ENCODE assay signal across 10 mouse cellular contexts in the genomic region with DNA sequence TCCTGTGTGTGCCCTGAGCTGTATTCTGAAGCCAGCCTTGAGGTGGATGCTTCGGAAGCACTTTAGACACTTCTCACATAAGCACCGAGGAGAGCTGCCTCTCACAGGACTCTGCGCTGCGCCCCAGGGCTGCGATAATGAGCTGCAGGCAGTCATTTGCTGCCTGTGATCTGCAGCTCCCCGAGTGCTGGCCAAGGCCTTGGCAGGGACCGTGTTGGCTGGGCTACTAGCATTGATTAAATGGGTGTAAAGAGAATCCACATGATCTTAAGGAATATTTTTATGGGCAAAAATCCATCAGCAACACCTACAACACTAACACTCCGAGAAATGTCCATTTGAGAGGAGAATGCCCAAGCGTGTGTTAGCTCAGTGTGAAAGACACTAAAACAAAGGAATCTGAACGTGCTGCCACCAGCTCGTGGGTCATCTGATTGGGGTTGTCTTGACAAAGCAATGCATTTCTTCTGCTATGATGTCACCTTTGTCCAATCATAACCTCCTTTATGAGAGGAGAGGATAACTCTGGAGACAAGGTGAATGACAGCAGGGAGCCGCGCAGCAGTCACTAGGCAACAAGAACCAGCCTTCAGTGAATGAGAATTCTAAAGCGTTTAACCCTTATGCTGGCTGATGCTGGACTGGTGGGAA. TPM values are rescaled to one million over a fixed set of nuclear protein-coding genes. Genes with fewer than 3 reads are reported as not detected.
DNase-seq lines count a peak whose midpoint lies in the region; ATAC-seq and TF ChIP-seq lines count a peak whose summit lies in the region.
"Had no signal": no experiment of that assay in that cellular context is flagged by ENCODE, and none has a peak within 500 bp of the region (broad histone marks: within the 10 kb centered on the region; RNA-seq: fewer than 3 reads in every experiment).

No protein-coding gene starts in this region.

- no peaks in the 10 kb centered on the region for H3K4me1 ChIP-seq in lung, embryonic 14.5 days (ENCODE audit: insufficient read depth)
- H3K4me1 ChIP-seq in forebrain, embryonic 13.5 days: peaks cover 23% of the 10 kb centered on the region
- peaks cover 5% of the 10 kb centered on the region for H3K4me1 ChIP-seq in midbrain, postnatal 0 days (ENCODE audit: insufficient read depth, low read length)
- no peaks in the 10 kb centered on the region for H3K4me1 ChIP-seq in intestine, embryonic 16.5 days (ENCODE audit: control insufficient read depth, insufficient read depth, low read length)

- DNase-seq in lung, embryonic 14.5 days: peak; percentile 77
- no peak for DNase-seq in lung, postnatal 25 days (ENCODE audit: low spot score)
- DNase-seq in layer of hippocampus, postnatal 14 days (ENCODE audit: low spot score in 2 of 2): peak; percentile 56 to 79
- DNase-seq in midbrain, postnatal 0 days (ENCODE audit: low spot score): peak; percentile 91
- no peak for DNase-seq in adrenal gland, postnatal 4 days (ENCODE audit: low spot score in 2 of 2)
- DNase-seq in adrenal gland, adult 8-10 months: no peak

- TF ChIP-seq CTCF in lung, embryonic 14.5 days (IDR thresholded peaks at IDR 0.05; ENCODE audit: low read depth): no peak
- TF ChIP-seq CTCF in midbrain, postnatal 0 days (IDR thresholded peaks at IDR 0.05): no peak

- peaks cover 20% of the 10 kb centered on the region; the same call in 1 of the 2 replicates for H3K36me3 ChIP-seq in lung, embryonic 14.5 days (ENCODE audit: insufficient read depth)
- H3K36me3 ChIP-seq in forebrain, embryonic 13.5 days (ENCODE audit: poor library complexity, severe bottlenecking): peaks cover 12% of the 10 kb centered on the region; the same call in 1 of the 2 replicates
- peaks cover 4% of the 10 kb centered on the region; the same call in 1 of the 2 replicates for H3K36me3 ChIP-seq in midbrain, postnatal 0 days (ENCODE audit: insufficient read depth, low read length)
- H3K36me3 ChIP-seq in intestine, embryonic 16.5 days (ENCODE audit: control insufficient read depth, insufficient read depth, low read length): peaks cover 9% of the 10 kb centered on the region

- no peak overlapping the region; the same call in 1 of the 2 replicates for H3K27ac ChIP-seq in lung, embryonic 14.5 days (ENCODE audit: low read depth)
- peak overlapping the region; percentile 89 for H3K27ac ChIP-seq in forebrain, embryonic 13.5 days
- peak overlapping the region; percentile 80 for H3K27ac ChIP-seq in midbrain, postnatal 0 days (ENCODE audit: low read depth, low read length)
- no peak overlapping the region for H3K27ac ChIP-seq in intestine, embryonic 16.5 days (ENCODE audit: low read length)
- H3K27ac ChIP-seq: limb, embryonic 15.5 days had no signal

- H3K9me3 ChIP-seq in lung, embryonic 14.5 days (ENCODE audit: low read depth, low read length): no peaks in the 10 kb centered on the region
- H3K9me3 ChIP-seq in forebrain, embryonic 13.5 days (replicated peaks): no peaks in the 10 kb centered on the region
- H3K9me3 ChIP-seq in midbrain, postnatal 0 days (ENCODE audit: low read length): no peaks in the 10 kb centered on the region
- no peaks in the 10 kb centered on the region for H3K9me3 ChIP-seq in intestine, embryonic 16.5 days (ENCODE audit: control insufficient read depth, low read length)
- H3K9me3 ChIP-seq: limb, embryonic 15.5 days had no signal

- H3K4me3 ChIP-seq in lung, embryonic 14.5 days (ENCODE audit: low read depth, low read length): no peak overlapping the region
- no peak overlapping the region for H3K4me3 ChIP-seq in forebrain, embryonic 13.5 days
- H3K4me3 ChIP-seq in midbrain, postnatal 0 days (ENCODE audit: low read depth, low read length): peak overlapping the region; percentile 0; the same call in 1 of the 2 replicates
- no peak overlapping the region for H3K4me3 ChIP-seq in intestine, embryonic 16.5 days (ENCODE audit: low read length)
- H3K4me3 ChIP-seq: limb, embryonic 15.5 days had no signal

- peak overlapping the region; percentile 20; the same call in 1 of the 2 replicates for H3K4me2 ChIP-seq in lung, embryonic 14.5 days
- peak overlapping the region; percentile 50 for H3K4me2 ChIP-seq in forebrain, embryonic 13.5 days
- peak overlapping the region; percentile 40 for H3K4me2 ChIP-seq in midbrain, postnatal 0 days (ENCODE audit: low read depth, low read length, poor library complexity, severe bottlenecking)
- H3K4me2 ChIP-seq in intestine, embryonic 16.5 days (ENCODE audit: low read depth, low read length): no peak overlapping the region
- H3K4me2 ChIP-seq: limb, embryonic 15.5 days had no signal

- 25% methylated on average over 14 of the region's 14 CpGs for WGBS in lung, embryonic 14.5 days
- WGBS in forebrain, embryonic 13.5 days: 12% methylated on average over 14 of the region's 14 CpGs
- WGBS in midbrain, postnatal 0 days: 5% methylated on average over 14 of the region's 14 CpGs
- WGBS in intestine, embryonic 16.5 days: 67% methylated on average over 14 of the region's 14 CpGs

- H3K27me3 ChIP-seq in lung, embryonic 14.5 days (ENCODE audit: insufficient read depth, low read length): no peaks in the 10 kb centered on the region
- H3K27me3 ChIP-seq in forebrain, embryonic 13.5 days: no peaks in the 10 kb centered on the region
- H3K27me3 ChIP-seq in midbrain, postnatal 0 days (ENCODE audit: insufficient read depth, low read length): no peaks in the 10 kb centered on the region
- no peaks in the 10 kb centered on the region for H3K27me3 ChIP-seq in intestine, embryonic 16.5 days (replicated peaks; ENCODE audit: control insufficient read depth, insufficient read depth, low read length)
- H3K27me3 ChIP-seq: CH12.LX; limb, embryonic 15.5 days had no signal

- no peak overlapping the region; the same call in 1 of the 2 replicates for H3K9ac ChIP-seq in lung, embryonic 14.5 days
- H3K9ac ChIP-seq in forebrain, embryonic 13.5 days: peak overlapping the region; percentile 48
- peak overlapping the region; percentile 52 for H3K9ac ChIP-seq in midbrain, postnatal 0 days (replicated peaks; ENCODE audit: low read length, poor library complexity, severe bottlenecking)
- no peak overlapping the region for H3K9ac ChIP-seq in intestine, embryonic 16.5 days (ENCODE audit: low read depth, low read length)
- H3K9ac ChIP-seq: limb, embryonic 15.5 days had no signal

- peak; percentile 89 for ATAC-seq in lung, embryonic 14.5 days (ENCODE audit: insufficient read depth)
- ATAC-seq in forebrain, embryonic 13.5 days: peak; percentile 93
- ATAC-seq in midbrain, postnatal 0 days (ENCODE audit: low FRiP score): peak; percentile 95
- ATAC-seq in intestine, embryonic 16.5 days: no peak

RNA-seq across cellular contexts. Expression of a gene that starts 35.7 kb away (rescaled TPM):
- polyA plus RNA-seq in lung, embryonic 14.5 days (2014; fragmentation: Nextera tagmentation; extraction: Ambion mirVana): 26.4 and 28.7 TPM in 2 replicates
- polyA plus RNA-seq in forebrain, embryonic 13.5 days (2015; fragmentation: Nextera tagmentation; extraction: Ambion mirVana): 22.4 and 24.7 TPM in 2 replicates
- 10 to 100 TPM; 72.4 to 74.7 TPM for total RNA-seq in layer of hippocampus, postnatal 14 days (2021)
- total RNA-seq in midbrain, postnatal 0 days (2014; rRNA removed): 44.1 and 68.7 TPM in 2 replicates
- polyA plus RNA-seq in midbrain, postnatal 0 days (2015; fragmentation: Nextera tagmentation; extraction: Ambion mirVana): 36.6 and 36.7 TPM in 2 replicates
- 10 to 100 TPM; 43.9 to 49.9 TPM for total RNA-seq in adrenal gland, postnatal 4 days (2021)
- 16.8 and 17.8 TPM in 2 replicates for polyA plus RNA-seq in intestine, embryonic 16.5 days (2015; fragmentation: Nextera tagmentation; extraction: Ambion mirVana)
- total RNA-seq in adrenal gland, adult 8-10 months (2022): 10 to 100 TPM; 44.7 to 78.6 (median 59.1) TPM

RNA-seq across cellular contexts. Expression of a gene that starts 53.7 kb away (rescaled TPM):
- 15.1 and 15.3 TPM in 2 replicates for polyA plus RNA-seq in lung, embryonic 14.5 days (2014; fragmentation: Nextera tagmentation; extraction: Ambion mirVana)
- polyA plus RNA-seq in forebrain, embryonic 13.5 days (2015; fragmentation: Nextera tagmentation; extraction: Ambion mirVana): 11.2 and 11.5 TPM in 2 replicates
- 10 to 100 TPM; 19.0 to 19.6 TPM for total RNA-seq in layer of hippocampus, postnatal 14 days (2021)
- 7.7 and 12.7 TPM in 2 replicates for total RNA-seq in midbrain, postnatal 0 days (2014; rRNA removed)
- 4.5 and 5.3 TPM in 2 replicates for polyA plus RNA-seq in midbrain, postnatal 0 days (2015; fragmentation: Nextera tagmentation; extraction: Ambion mirVana)
- 10 to 100 TPM; 23.3 to 23.6 TPM for total RNA-seq in adrenal gland, postnatal 4 days (2021)
- polyA plus RNA-seq in intestine, embryonic 16.5 days (2015; fragmentation: Nextera tagmentation; extraction: Ambion mirVana): 14.6 and 15.4 TPM in 2 replicates
- 10 to 100 TPM; 15.6 to 19.5 (median 17.7) TPM for total RNA-seq in adrenal gland, adult 8-10 months (2022)

Comparison
In these comparisons a context has a peak if more than half of its experiments do, and no peak if none do; other contexts are left out.
1. DNase-seq: peak in lung, embryonic 14.5 days (single experiment), layer of hippocampus, postnatal 14 days (2 of 2) and midbrain, postnatal 0 days (single experiment); none in lung, postnatal 25 days (single experiment), adrenal gland, postnatal 4 days (0 of 2) and adrenal gland, adult 8-10 months (single experiment).
2. H3K27ac ChIP-seq: peak in forebrain, embryonic 13.5 days (single experiment) and midbrain, postnatal 0 days (single experiment); none in lung, embryonic 14.5 days (single experiment) and intestine, embryonic 16.5 days (single experiment).
3. H3K9ac ChIP-seq: peak in forebrain, embryonic 13.5 days (single experiment) and midbrain, postnatal 0 days (single experiment); none in lung, embryonic 14.5 days (single experiment) and intestine, embryonic 16.5 days (single experiment).